Mouse (Mus musculus) neutrophil, adult 5-6 weeks (primary cell): Measurements from ENCODE around the gene Fam167b. TPM values are rescaled to one million over a fixed set of nuclear protein-coding genes. Genes with fewer than 3 reads are reported as not detected.
A peak's percentile ranks its signal among the peaks of the same experiment; 100 is the strongest.

Source experiments
- ATAC-seq: fragments of 151-379, 151-347 bp; 2 replicates; pipeline ENCODE4 v1.8.0; 2017; ENCODE audit warnings: mild to moderate bottlenecking, moderate TSS enrichment; ENCODE audit not compliant: insufficient number of reproducible peaks, poor library complexity, low FRiP score, severe bottlenecking; ENCODE audit errors: extremely low read depth
- total RNA-seq: library from RNA; stranded (forward); fragments of 200-1000 nt; gene quantifications from 2 replicates; pipeline ENCODE4 v1.2.3, GENCODE M21; 2017

Fam167b gene
- 0.98 TPM in 1 of 2 replicates, not detected in the other for total RNA-seq

GRCm38 (mm10) chr4:129578466-129578865 lies at the start of gene Fam167b:
Fam167b (minus strand) TSS chr4:129578549.
- ATAC-seq = no peak

- no peak for ATAC-seq
Observed at GRCm38 (mm10) chr4:129626035-129626434, 47.7 kb upstream of the Fam167b start.

DNA sequence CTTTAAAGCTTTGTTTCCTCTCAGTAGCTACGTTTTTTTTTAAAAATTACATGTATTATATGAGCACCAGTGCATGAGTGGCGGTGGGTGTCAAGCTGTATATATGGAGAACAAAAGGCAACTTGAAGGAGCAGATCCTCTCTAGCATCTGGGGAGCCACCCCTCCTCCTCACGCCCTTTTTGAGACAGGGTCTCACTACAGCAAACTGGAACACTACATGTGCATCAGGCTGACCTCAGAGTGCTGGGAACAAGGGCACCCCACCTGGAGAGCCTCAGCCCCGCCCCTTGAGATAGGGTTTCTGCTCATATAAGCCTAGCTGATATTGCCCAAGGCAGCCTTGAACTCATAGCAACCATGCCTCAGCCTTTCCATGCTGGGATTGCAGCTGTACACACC lies 47.1 kb upstream of the Fam167b start:
- no peak for ATAC-seq

GRCm38 (mm10) chr4:129625029-129625370 lies 46.7 kb upstream of the Fam167b start:
- peak; percentile 69 for ATAC-seq

DNA sequence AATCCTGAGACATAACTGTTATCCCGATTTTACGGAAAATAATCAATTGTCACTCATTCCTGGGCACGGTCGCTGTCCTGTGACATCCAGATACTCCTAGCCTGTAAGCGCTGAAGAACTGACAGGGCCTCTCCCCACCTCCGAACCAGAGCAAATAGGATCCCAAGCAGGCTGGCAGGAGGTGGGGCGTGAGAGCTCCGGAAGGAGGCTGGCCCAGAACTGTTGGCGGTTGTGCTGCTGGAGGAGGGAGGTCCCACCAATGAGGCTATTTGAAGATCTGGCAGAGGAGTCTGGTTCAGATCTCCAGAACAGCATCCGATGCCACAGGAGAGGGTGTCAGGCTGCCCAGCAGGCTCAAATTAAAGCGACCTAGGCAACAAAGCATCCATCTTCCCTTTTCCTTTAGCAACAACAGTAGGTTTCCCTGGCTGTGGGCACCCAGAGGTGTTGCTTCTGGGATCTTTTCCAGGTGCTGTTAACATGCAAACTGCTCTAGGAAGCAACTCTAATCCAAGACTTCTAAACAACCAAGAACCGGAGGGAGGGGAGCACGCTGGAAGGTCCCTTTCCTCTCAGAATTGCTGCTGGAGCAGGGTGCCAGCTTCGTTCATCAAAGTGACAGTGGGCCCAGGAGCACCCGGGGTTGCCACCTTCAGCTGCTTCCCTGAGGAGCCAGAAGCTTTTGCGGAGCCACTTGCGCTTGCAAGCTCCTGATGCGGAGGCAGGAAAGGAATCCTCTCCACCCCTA lies 46.1 kb upstream of the Fam167b start:
- peak; percentile 88 for ATAC-seq

- ATAC-seq = no peak
Observed at GRCm38 (mm10) chr4:129623681-129624091, 45.3 kb upstream of the Fam167b start, which contains the start of gene Ccdc28b. Ccdc28b (minus strand) TSS chr4:129623947.

DNA sequence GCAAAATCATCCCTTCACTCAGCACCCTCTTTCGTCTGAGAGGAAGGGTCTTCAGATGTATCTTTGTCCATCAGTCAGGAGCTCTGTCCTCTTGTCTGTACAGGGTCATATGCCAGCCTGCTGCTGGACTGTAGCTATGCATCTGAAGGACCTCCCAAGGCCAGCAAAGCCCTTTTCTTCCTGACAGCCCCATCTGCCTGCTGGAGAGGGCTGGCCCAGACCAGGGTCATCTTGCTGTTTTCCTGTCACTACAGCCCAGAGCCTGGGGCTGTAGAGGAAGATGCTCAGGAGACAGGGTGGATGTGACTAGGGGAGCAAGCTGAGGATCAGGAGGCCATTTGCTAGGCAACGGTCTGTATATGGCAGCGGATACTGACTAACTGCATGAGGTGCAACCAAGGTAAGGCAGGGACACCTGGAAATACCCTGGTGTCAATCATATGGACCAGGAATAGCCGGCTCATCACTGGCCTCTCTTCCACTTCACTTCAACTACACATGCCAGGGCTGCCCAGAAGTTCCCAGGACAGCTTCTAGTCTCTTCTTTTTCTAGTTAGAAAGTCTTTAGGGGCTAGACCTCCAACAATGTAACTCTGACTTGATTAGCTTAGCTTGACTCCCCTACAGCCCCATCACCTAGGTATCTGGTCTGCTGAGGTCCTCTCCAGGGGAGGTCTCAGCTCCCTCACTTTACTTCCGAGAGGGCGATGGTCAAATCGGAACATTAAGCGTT lies 44.6 kb upstream of the Fam167b start:
- ATAC-seq = no peak

DNA sequence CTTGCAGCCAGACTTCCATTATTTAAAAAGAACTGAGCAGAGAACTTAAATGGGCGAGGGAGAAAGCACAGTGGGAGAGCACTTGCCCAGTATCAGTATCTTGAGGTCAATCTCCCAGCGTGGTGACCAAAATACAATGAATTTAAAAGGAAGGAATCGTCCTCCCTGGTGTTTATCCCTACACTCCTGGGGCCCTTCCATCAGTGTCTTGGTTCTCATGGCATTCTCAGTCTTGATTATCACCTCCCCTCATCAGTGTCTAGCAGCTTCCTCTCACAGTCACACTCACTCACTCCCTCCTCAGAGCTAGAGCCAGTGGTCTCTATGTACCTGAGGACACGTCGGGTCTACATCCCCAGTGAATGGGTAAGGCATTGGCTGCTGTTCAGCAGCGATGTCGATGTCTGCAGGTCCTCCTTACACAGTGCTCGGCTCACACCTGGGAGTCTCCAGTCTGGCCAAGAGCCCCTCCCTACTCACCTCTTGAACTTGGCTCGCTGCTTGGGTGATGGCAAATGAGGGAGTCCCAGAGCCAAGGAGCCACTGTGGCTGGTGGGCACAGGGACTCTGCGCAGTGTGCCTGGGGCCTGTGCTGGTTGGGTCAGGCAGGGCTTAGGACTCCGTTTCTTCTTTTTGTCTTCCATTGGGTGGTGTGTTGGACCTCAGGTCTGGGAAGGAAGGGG lies 43.9 kb upstream of the Fam167b start:
- no peak for ATAC-seq

DNA sequence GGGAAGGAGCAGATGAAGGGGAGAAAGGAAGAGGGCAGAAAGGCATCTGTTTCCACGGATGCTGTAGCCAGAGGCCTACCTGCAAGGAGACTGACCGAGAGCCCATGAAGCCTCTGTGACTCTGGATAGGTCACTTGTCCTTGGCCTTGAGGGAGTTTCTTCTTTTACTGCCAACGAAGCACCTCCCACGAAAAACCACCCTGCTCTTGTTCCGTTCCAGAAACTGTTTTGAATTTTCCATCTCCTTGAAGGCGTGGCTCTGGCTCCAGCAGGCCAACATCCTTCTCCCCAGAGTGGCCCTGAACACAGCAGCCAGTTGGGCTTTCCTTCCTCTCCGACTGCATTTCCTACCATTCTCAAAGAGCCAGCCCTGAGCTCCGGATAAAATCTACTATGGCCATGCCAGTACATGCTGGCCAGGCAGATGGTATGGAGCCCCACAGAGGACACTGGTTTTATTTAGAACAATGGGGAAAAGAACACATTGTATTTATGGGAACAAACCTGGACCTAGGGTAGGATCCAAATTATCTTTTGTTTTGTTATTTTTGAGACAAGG lies 43.0 kb upstream of the Fam167b start:
- no peak for ATAC-seq

- no peak for ATAC-seq
Observed at GRCm38 (mm10) chr4:129620419-129621282, 42.3 kb upstream of the Fam167b start.

- ATAC-seq = peak; percentile 90
Observed at GRCm38 (mm10) chr4:129618786-129619691, 40.7 kb upstream of the Fam167b start, which contains the start of gene Iqcc. Iqcc (minus strand) TSS chr4:129619099.

GRCm38 (mm10) chr4:129618031-129618430 lies 39.7 kb upstream of the Fam167b start:
- ATAC-seq = no peak

GRCm38 (mm10) chr4:129617121-129617641 lies 38.8 kb upstream of the Fam167b start:
- ATAC-seq = no peak

DNA sequence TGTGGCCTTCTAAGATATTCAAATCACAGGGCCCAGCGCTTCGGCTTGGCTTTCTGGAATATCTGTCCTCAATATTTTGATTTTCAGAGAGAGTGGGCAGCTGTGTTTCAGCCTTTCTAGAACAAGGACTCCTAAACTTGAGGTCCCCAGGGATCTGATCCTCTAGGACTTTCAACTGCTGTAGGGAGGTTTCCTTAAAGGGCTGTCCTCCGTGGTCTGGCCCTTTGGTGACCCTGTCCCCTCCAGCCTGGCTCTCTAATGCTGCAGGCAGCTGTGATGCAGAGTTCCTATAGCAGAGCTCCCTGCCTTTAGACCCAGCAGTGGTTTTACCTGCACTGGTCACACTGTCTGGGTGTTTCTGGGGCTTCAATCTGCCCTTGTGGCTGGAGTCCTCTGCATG lies 38.3 kb upstream of the Fam167b start:
- no peak for ATAC-seq

DNA sequence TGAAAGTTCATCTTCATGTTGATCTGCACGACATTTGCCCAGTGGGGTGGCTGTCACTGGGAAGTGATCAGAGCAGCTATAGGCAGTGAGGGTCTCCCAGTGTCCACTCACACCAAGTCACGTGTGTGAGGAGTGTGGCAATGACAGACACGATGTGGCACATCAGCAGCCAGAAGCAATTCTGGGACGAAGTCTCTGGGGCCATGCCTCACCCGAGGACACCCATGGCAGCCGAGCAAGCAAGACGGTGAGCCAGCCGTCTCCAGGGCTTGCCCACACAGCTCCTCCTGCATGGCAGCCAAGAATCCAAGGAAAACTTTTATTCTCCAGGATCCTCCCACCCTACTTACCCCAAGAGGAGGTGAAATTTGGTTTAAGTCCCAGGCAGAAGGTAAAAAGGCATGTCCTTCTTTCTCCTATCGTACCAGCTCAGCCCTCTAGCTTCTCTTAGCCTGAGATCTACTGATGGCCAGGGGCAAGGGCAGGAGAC lies 37.5 kb upstream of the Fam167b start:
- ATAC-seq = no peak

DNA sequence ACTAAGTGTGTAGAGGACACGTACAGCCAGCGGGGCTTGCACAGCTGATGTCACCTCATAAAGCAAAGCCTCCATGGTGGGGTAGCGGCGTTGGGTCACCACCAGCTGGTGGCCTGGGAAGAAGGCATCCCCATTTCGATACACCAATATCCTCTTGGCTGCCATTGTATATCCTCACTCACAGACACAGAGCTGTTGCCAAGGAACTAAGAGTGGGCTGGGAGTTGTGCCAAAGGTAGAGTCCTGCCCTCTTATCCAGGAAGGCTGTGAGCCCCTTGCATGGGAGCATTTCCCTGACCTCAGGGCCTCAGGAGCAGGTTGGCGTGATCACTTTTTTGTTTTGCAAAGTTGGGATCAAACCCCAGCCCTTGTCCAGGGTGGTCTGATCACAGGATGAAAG lies 35.7 kb upstream of the Fam167b start, which contains the start of gene Dcdc2b:
Dcdc2b (minus strand) TSS at position 165 of the 400 bp plus-strand sequence.
- no peak for ATAC-seq

- no peak for ATAC-seq
Observed at GRCm38 (mm10) chr4:129610472-129610871, 32.1 kb upstream of the Fam167b start.
